Mouse (Mus musculus) bone marrow, adult 2 months (tissue): ENCODE data around the gene Tbx10.

ENCODE experiments used
- CTCF ChIP-seq: fragments of 200-500 bp; IDR thresholded peaks from 2 replicates; pipeline ENCODE4 v1.5.1; 2011; ENCODE audit warnings: low read length, control low read depth; ENCODE audit not compliant: control insufficient read depth, insufficient read depth
- POLR2A ChIP-seq: fragments of 200-500 bp; IDR thresholded peaks from 2 replicates; pipeline ENCODE4 v1.6.1; 2011; ENCODE audit warnings: low read depth, mild to moderate bottlenecking, control low read depth, low read length, borderline replicate concordance; ENCODE audit not compliant: control insufficient read depth

GRCm38 (mm10) chr19:3990804-3991203, 1.7 kb upstream of the Tbx10 start:
- TF ChIP-seq CTCF = no peak
- no peak for TF ChIP-seq POLR2A
